Mouse (Mus musculus): ENCODE results near the gene Ist1. TPM values are rescaled to one million over a fixed set of nuclear protein-coding genes. Genes with fewer than 3 reads are reported as not detected.

Gene Ist1
- total RNA-seq, 2 experiments from 2014 or later: 72.9 to 80.7 TPM

GRCm38 (mm10) chr8:109691769-109692168, 1.3 kb downstream of the Ist1 start:
- peak; percentile 61 for ATAC-seq (replicated peaks; ENCODE audit: low FRiP score, low TSS enrichment, poor library complexity, severe bottlenecking)

GRCm38 (mm10) chr8:109687248-109687647, 5.8 kb downstream of the Ist1 start:
- no peak for ATAC-seq (replicated peaks; ENCODE audit: low FRiP score, low TSS enrichment, poor library complexity, severe bottlenecking)

GRCm38 (mm10) chr8:109682120-109682519, 10.9 kb downstream of the Ist1 start:
- no peak for ATAC-seq (replicated peaks; ENCODE audit: low FRiP score, low TSS enrichment, poor library complexity, severe bottlenecking)

GRCm38 (mm10) chr8:109681535-109681934, 11.5 kb downstream of the Ist1 start:
- no peak for ATAC-seq (replicated peaks; ENCODE audit: low FRiP score, low TSS enrichment, poor library complexity, severe bottlenecking)

GRCm38 (mm10) chr8:109675896-109676643, 17.0 kb downstream of the Ist1 start:
- ATAC-seq (replicated peaks; ENCODE audit: low FRiP score, low TSS enrichment, poor library complexity, severe bottlenecking): no peak

- no peak for ATAC-seq (replicated peaks; ENCODE audit: low FRiP score, low TSS enrichment, poor library complexity, severe bottlenecking)
Observed at GRCm38 (mm10) chr8:109673596-109673995, 19.5 kb downstream of the Ist1 start.

GRCm38 (mm10) chr8:109672656-109673055, 20.4 kb downstream of the Ist1 start:
- no peak for ATAC-seq (replicated peaks; ENCODE audit: low FRiP score, low TSS enrichment, poor library complexity, severe bottlenecking)

- no peak for ATAC-seq (replicated peaks; ENCODE audit: low FRiP score, low TSS enrichment, poor library complexity, severe bottlenecking)
Observed at GRCm38 (mm10) chr8:109666616-109667015, 26.4 kb downstream of the Ist1 start.

- ATAC-seq (replicated peaks; ENCODE audit: low FRiP score, low TSS enrichment, poor library complexity, severe bottlenecking): no peak
Observed at GRCm38 (mm10) chr8:109662328-109662727, 30.7 kb downstream of the Ist1 start.

- ATAC-seq (replicated peaks; ENCODE audit: low FRiP score, low TSS enrichment, poor library complexity, severe bottlenecking): no peak
Observed at GRCm38 (mm10) chr8:109656860-109657259, 36.2 kb downstream of the Ist1 start.

- ATAC-seq (replicated peaks; ENCODE audit: low FRiP score, low TSS enrichment, poor library complexity, severe bottlenecking): no peak
Observed at GRCm38 (mm10) chr8:109650801-109651200, 42.3 kb downstream of the Ist1 start.

GRCm38 (mm10) chr8:109648469-109648868, 44.6 kb downstream of the Ist1 start:
- no peak for ATAC-seq (replicated peaks; ENCODE audit: low FRiP score, low TSS enrichment, poor library complexity, severe bottlenecking)

- no peak for ATAC-seq (replicated peaks; ENCODE audit: low FRiP score, low TSS enrichment, poor library complexity, severe bottlenecking)
Observed at GRCm38 (mm10) chr8:109647331-109647730, 45.7 kb downstream of the Ist1 start.

GRCm38 (mm10) chr8:109641236-109641635, 51.8 kb downstream of the Ist1 start:
- ATAC-seq (replicated peaks; ENCODE audit: low FRiP score, low TSS enrichment, poor library complexity, severe bottlenecking): no peak

- ATAC-seq (replicated peaks; ENCODE audit: low FRiP score, low TSS enrichment, poor library complexity, severe bottlenecking): no peak
Observed at GRCm38 (mm10) chr8:109640410-109640809, 52.6 kb downstream of the Ist1 start.

- no peak for ATAC-seq (replicated peaks; ENCODE audit: low FRiP score, low TSS enrichment, poor library complexity, severe bottlenecking)
Observed at GRCm38 (mm10) chr8:109638851-109639250, 54.2 kb downstream of the Ist1 start.

GRCm38 (mm10) chr8:109635146-109635545, 57.9 kb downstream of the Ist1 start:
- no peak for ATAC-seq (replicated peaks; ENCODE audit: low FRiP score, low TSS enrichment, poor library complexity, severe bottlenecking)

GRCm38 (mm10) chr8:109632498-109632897, 60.6 kb downstream of the Ist1 start:
- ATAC-seq (replicated peaks; ENCODE audit: low FRiP score, low TSS enrichment, poor library complexity, severe bottlenecking): no peak

GRCm38 (mm10) chr8:109628638-109629037, 64.4 kb downstream of the Ist1 start:
- no peak for ATAC-seq (replicated peaks; ENCODE audit: low FRiP score, low TSS enrichment, poor library complexity, severe bottlenecking)

Data from megakaryocyte-erythroid progenitor cell, adult 5-6 weeks (primary cell).